Mouse (Mus musculus): ENCODE measurements at regions not wholly inside any gene's neighbourhood (a gene's known extent, or its start where the extent isn't known, plus 50 kb on each side); places are given as distances from the start of the nearest gene placed in this dataset.

DNA sequence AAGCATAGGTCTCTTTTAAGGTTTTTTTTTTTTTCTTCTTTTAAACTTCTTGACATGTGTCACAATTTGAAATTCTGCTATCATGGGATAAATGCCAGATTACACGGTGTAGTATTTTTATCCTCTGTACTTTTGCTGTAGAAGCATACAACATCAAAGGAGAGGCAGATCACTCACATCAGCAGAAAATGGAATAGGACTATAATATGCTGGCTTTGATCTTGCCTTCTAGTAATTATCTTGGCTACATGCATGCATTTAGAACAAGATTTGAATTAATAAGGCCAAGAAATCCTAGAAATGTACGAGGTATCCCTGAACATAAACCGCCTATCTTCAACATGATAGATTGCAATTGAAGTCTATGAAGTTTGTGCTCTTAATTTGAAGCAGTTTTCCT, 251.9 kb upstream of the 1700008P02Rik start:
- TF ChIP-seq POLR2A (IDR thresholded peaks at IDR 0.05; ENCODE audit: borderline replicate concordance, insufficient read depth, low read length) (no peak), CTCF (IDR thresholded peaks at IDR 0.05; ENCODE audit: borderline replicate concordance, insufficient read depth, low read depth, low read length) (no peak)
